Mouse (Mus musculus) midbrain, embryonic 15.5 days (tissue): ENCODE data around the gene Chst8. TPM values are rescaled to one million over a fixed set of nuclear protein-coding genes. Genes with fewer than 3 reads are reported as not detected.
A peak's percentile ranks its signal among the peaks of the same experiment; 100 is the strongest.

ENCODE experiments used
- ATAC-seq: fragments of 200-750 bp; cut with Nextera tagmentation; replicated peaks from 2 replicates; pipeline ENCODE4 v1.8.0; 2017; ENCODE audit warnings: moderate TSS enrichment
- H3K27ac ChIP-seq: fragments of 300-500 bp; sonication (generic); 2 replicates; pipeline ENCODE4 v1.5.1; 2015; ENCODE audit warnings: mild to moderate bottlenecking, inconsistent platforms
- H3K27me3 ChIP-seq: fragments of 300-500 bp; sonication (generic); replicated peaks from 2 replicates; pipeline ENCODE4 v1.6.1; 2015; ENCODE audit warnings: inconsistent platforms
- H3K36me3 ChIP-seq: fragments of 300-500 bp; sonication (generic); replicated peaks from 2 replicates; pipeline ENCODE4 v1.6.1; 2015; ENCODE audit warnings: inconsistent platforms
- H3K4me1 ChIP-seq: fragments of 300-500 bp; sonication (generic); 2 replicates; pipeline ENCODE4 v1.6.1; 2015; ENCODE audit warnings: inconsistent platforms
- H3K4me2 ChIP-seq: fragments of 300-500 bp; sonication (generic); 2 replicates; pipeline ENCODE4 v1.6.1; 2015; ENCODE audit warnings: inconsistent platforms, mild to moderate bottlenecking, moderate library complexity
- H3K4me3 ChIP-seq: fragments of 300-500 bp; sonication (generic); 2 replicates; pipeline ENCODE4 v1.5.1; 2015; ENCODE audit warnings: mild to moderate bottlenecking, inconsistent platforms
- H3K9ac ChIP-seq: fragments of 300-500 bp; sonication (generic); 2 replicates; pipeline ENCODE4 v1.6.1; 2015; ENCODE audit warnings: mild to moderate bottlenecking, inconsistent platforms
- H3K9me3 ChIP-seq: fragments of 300-500 bp; sonication (generic); 2 replicates; pipeline ENCODE4 v1.6.1; 2016; ENCODE audit warnings: inconsistent platforms
- WGBS: fragments of 180-500 bp; shearing (Covaris S2); methylation state at CpG from one replicate; pipeline ENCODE4 v1.1.7; 2015; ENCODE audit warnings: mixed read lengths; 5-methylcytosine and 5-hydroxymethylcytosine counted together
- polyA plus RNA-seq: library from polyadenylated mRNA; unstranded; fragments of >200 nt; fragmentation: Nextera tagmentation; extraction: Ambion mirVana; gene quantifications from 2 replicates; pipeline ENCODE4 v1.2.1, GENCODE M21; 2015

Gene Chst8
- polyA plus RNA-seq, 1 experiment from 2014 or later: 17.1 TPM

- H3K4me2 ChIP-seq: peak overlapping the region; percentile 96
- no peaks in the 10 kb centered on the region for H3K9me3 ChIP-seq
- H3K9ac ChIP-seq: peak overlapping the region; percentile 98
- no peak for ATAC-seq
- H3K4me1 ChIP-seq: peaks cover 45% of the 10 kb centered on the region
- H3K36me3 ChIP-seq: no peaks in the 10 kb centered on the region
- under 1% methylated on average over 48 of the region's 48 CpGs for WGBS
- H3K4me3 ChIP-seq: peak overlapping the region; percentile 74
- H3K27ac ChIP-seq: peak overlapping the region; percentile 97
- H3K27me3 ChIP-seq: no peaks in the 10 kb centered on the region
These were observed 159.6 kb downstream of the Chst8 start for GRCm38 (mm10) chr7:34652751-34653502.

GRCm38 (mm10) chr7:34651381-34651780, 161.1 kb downstream of the Chst8 start:
- 36% methylated on average over 2 of the region's 2 CpGs for WGBS
- Histone ChIP-seq H3K27ac (peak overlapping the region; percentile 54), H3K4me1 (peaks cover 50% of the 10 kb centered on the region)

GRCm38 (mm10) chr7:34647052-34647451, 165.5 kb downstream of the Chst8 start:
- Histone ChIP-seq H3K36me3 (peaks cover 2% of the 10 kb centered on the region), H3K27ac (no peak overlapping the region), H3K27me3 (no peaks in the 10 kb centered on the region), H3K9ac (no peak overlapping the region), H3K4me3 (no peak overlapping the region), H3K4me2 (no peak overlapping the region), H3K9me3 (no peaks in the 10 kb centered on the region), H3K4me1 (peaks cover 38% of the 10 kb centered on the region)
- WGBS: 65% methylated on average over 9 of the region's 9 CpGs
- ATAC-seq: no peak

More at GRCm38 (mm10) chr7:34651381-34651780, 161.1 kb downstream of the Chst8 start:
- no peak for ATAC-seq
- peak overlapping the region; percentile 96 for H3K4me2 ChIP-seq
- peak overlapping the region; percentile 74 for H3K4me3 ChIP-seq
- no peaks in the 10 kb centered on the region for H3K27me3 ChIP-seq
- no peaks in the 10 kb centered on the region for H3K36me3 ChIP-seq
- H3K9me3 ChIP-seq: no peaks in the 10 kb centered on the region
- peak overlapping the region; percentile 29; the same call in 1 of the 2 replicates for H3K9ac ChIP-seq

- Histone ChIP-seq H3K4me3 (no peak overlapping the region), H3K9me3 (no peaks in the 10 kb centered on the region), H3K9ac (no peak overlapping the region), H3K4me2 (no peak overlapping the region), H3K36me3 (peaks cover 5% of the 10 kb centered on the region), H3K4me1 (peaks cover 31% of the 10 kb centered on the region), H3K27ac (no peak overlapping the region), H3K27me3 (no peaks in the 10 kb centered on the region)
- no peak for ATAC-seq
- WGBS: 87% methylated on average over 12 of the region's 12 CpGs
These were observed 166.2 kb downstream of the Chst8 start for GRCm38 (mm10) chr7:34646144-34646795.

- no peak overlapping the region for H3K4me3 ChIP-seq
- no peak overlapping the region for H3K27ac ChIP-seq
- no peak for ATAC-seq
- no peak overlapping the region for H3K4me2 ChIP-seq
- peaks cover 12% of the 10 kb centered on the region for H3K36me3 ChIP-seq
- no peaks in the 10 kb centered on the region for H3K27me3 ChIP-seq
- H3K9ac ChIP-seq: no peak overlapping the region
- peaks cover 29% of the 10 kb centered on the region; the same call in 1 of the 2 replicates for H3K4me1 ChIP-seq
- H3K9me3 ChIP-seq: no peaks in the 10 kb centered on the region
- 96% methylated on average over 2 of the region's 2 CpGs for WGBS
These were observed 166.9 kb downstream of the Chst8 start for GRCm38 (mm10) chr7:34645623-34646022.

GRCm38 (mm10) chr7:34644591-34644990, 167.9 kb downstream of the Chst8 start:
- H3K27me3 ChIP-seq: no peaks in the 10 kb centered on the region
- peaks cover 22% of the 10 kb centered on the region; the same call in 1 of the 2 replicates for H3K4me1 ChIP-seq
- peak; percentile 22; the same call in 1 of the 2 replicates for ATAC-seq
- no peak overlapping the region for H3K9ac ChIP-seq
- H3K27ac ChIP-seq: no peak overlapping the region
- H3K36me3 ChIP-seq: peaks cover 20% of the 10 kb centered on the region
- 63% methylated on average over 18 of the region's 18 CpGs for WGBS
- no peak overlapping the region for H3K4me3 ChIP-seq
- H3K4me2 ChIP-seq: no peak overlapping the region
- H3K9me3 ChIP-seq: no peaks in the 10 kb centered on the region

- peaks cover 29% of the 10 kb centered on the region for H3K36me3 ChIP-seq
- H3K27ac ChIP-seq: no peak overlapping the region
- no peak overlapping the region for H3K9ac ChIP-seq
These were observed 169.2 kb downstream of the Chst8 start for GRCm38 (mm10) chr7:34643329-34643728.

GRCm38 (mm10) chr7:34641968-34642367, 170.5 kb downstream of the Chst8 start:
- 85% methylated on average over 13 of the region's 13 CpGs for WGBS
- Histone ChIP-seq H3K9me3 (no peaks in the 10 kb centered on the region), H3K4me1 (peaks cover 12% of the 10 kb centered on the region; the same call in 1 of the 2 replicates), H3K4me3 (no peak overlapping the region), H3K36me3 (peaks cover 29% of the 10 kb centered on the region), H3K27ac (no peak overlapping the region), H3K4me2 (no peak overlapping the region), H3K27me3 (no peaks in the 10 kb centered on the region), H3K9ac (no peak overlapping the region)
- ATAC-seq: no peak

More at GRCm38 (mm10) chr7:34643329-34643728, 169.2 kb downstream of the Chst8 start:
- no peaks in the 10 kb centered on the region for H3K27me3 ChIP-seq
- peaks cover 18% of the 10 kb centered on the region; the same call in 1 of the 2 replicates for H3K4me1 ChIP-seq
- H3K4me3 ChIP-seq: no peak overlapping the region
- WGBS: 80% methylated on average over 6 of the region's 6 CpGs
- ATAC-seq: no peak
- no peak overlapping the region for H3K4me2 ChIP-seq
- H3K9me3 ChIP-seq: no peaks in the 10 kb centered on the region

GRCm38 (mm10) chr7:34639798-34640197, 172.7 kb downstream of the Chst8 start:
- Histone ChIP-seq H3K4me2 (no peak overlapping the region), H3K27ac (no peak overlapping the region), H3K36me3 (peaks cover 29% of the 10 kb centered on the region), H3K4me3 (no peak overlapping the region), H3K9me3 (no peaks in the 10 kb centered on the region), H3K4me1 (peaks cover 8% of the 10 kb centered on the region; the same call in 1 of the 2 replicates), H3K9ac (no peak overlapping the region), H3K27me3 (no peaks in the 10 kb centered on the region)
- no peak for ATAC-seq
- WGBS: 92% methylated on average over 11 of the region's 11 CpGs

- Histone ChIP-seq H3K4me2 (no peak overlapping the region), H3K27ac (no peak overlapping the region), H3K4me3 (no peak overlapping the region), H3K27me3 (no peaks in the 10 kb centered on the region), H3K36me3 (peaks cover 24% of the 10 kb centered on the region), H3K9ac (no peak overlapping the region), H3K9me3 (no peaks in the 10 kb centered on the region), H3K4me1 (0 out of 2 replicates have a peak, but pooled peaks cover 3% of the 10 kb centered on the region)
- 81% methylated on average over 4 of the region's 4 CpGs for WGBS
- no peak for ATAC-seq
These were observed 175.8 kb downstream of the Chst8 start for GRCm38 (mm10) chr7:34636661-34637060.

- H3K27ac ChIP-seq: no peak overlapping the region
- no peak overlapping the region for H3K4me2 ChIP-seq
- no peaks in the 10 kb centered on the region for H3K9me3 ChIP-seq
- no peak for ATAC-seq
- H3K27me3 ChIP-seq: no peaks in the 10 kb centered on the region
- H3K4me3 ChIP-seq: no peak overlapping the region
- peaks cover 14% of the 10 kb centered on the region for H3K4me1 ChIP-seq
- 85% methylated on average over 10 of the region's 10 CpGs for WGBS
- no peak overlapping the region for H3K9ac ChIP-seq
- H3K36me3 ChIP-seq: no peaks in the 10 kb centered on the region
These were observed 179.4 kb downstream of the Chst8 start for GRCm38 (mm10) chr7:34632966-34633742.
